Mouse (Mus musculus) brain, embryonic 14.5 days (tissue): ENCODE data around the gene Zfp618.

Source experiments
- CTCF ChIP-seq: fragments of 200-500 bp; IDR thresholded peaks from 2 replicates; pipeline ENCODE4 v1.5.1; 2012; ENCODE audit warnings: inconsistent platforms, mild to moderate bottlenecking, moderate library complexity, borderline replicate concordance; ENCODE audit not compliant: insufficient read depth, insufficient read length; ENCODE audit errors: extremely low read depth
- POLR2A ChIP-seq: fragments of 200-500 bp; IDR thresholded peaks from 2 replicates; pipeline ENCODE4 v1.6.1; 2012; ENCODE audit warnings: mild to moderate bottlenecking, inconsistent platforms, borderline replicate concordance; ENCODE audit not compliant: poor library complexity, insufficient read depth, insufficient read length, severe bottlenecking; ENCODE audit errors: extremely low read depth

DNA sequence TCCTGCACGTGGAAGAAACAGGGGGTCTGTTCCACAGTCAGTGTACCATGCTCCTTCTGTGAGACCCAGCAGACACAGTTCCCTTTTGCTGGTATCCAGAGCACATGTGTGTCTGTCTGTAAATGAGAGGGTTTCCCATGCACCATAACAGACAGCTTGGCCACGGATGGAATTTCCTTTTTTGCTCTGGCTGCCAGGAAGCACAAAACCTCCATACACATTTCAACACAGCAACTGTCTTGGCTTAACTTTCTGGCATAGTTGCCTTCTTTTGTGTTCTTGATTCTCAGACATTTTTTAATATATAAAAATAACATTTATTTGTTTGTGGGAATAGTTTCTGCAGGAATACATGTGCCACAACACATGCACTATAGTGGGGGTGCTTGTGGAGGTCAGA lies 190.2 kb downstream of the Zfp618 start:
- TF ChIP-seq CTCF: no peak
- no peak for TF ChIP-seq POLR2A
